Mouse (Mus musculus) lung, adult 2 months (tissue): ENCODE measurements around the gene Calm1.

Source experiments
- CTCF ChIP-seq: fragments of 200-500 bp; IDR thresholded peaks from 2 replicates; pipeline ENCODE4 v1.5.1; 2011; ENCODE audit warnings: mild to moderate bottlenecking, low read length, control low read depth; ENCODE audit not compliant: insufficient read depth
- POLR2A ChIP-seq: fragments of 200-500 bp; IDR thresholded peaks from 2 replicates; pipeline ENCODE4 v1.6.1; 2011; ENCODE audit warnings: low read depth, mild to moderate bottlenecking, control low read depth, low read length, borderline replicate concordance; ENCODE audit errors: extremely low read depth

DNA sequence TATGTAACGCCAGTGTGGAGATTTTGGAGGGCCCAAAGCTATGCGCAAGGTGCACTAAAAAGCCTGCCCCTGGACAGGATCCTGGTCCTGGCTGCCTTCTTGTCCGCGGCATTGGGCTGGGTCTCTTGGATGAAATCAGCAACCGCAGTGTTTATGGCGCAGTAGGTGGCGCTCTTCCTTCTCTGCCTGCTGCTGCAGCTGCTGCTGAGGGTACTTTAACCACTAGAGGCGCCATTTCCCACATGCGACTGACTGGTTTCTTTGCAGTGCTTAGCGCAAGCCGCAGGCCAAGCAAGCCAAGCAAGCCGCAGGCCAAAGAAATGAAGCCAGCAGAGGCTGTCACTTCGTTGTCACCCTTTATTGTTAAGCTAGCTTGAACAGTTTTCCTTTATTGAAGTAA lies 2.6 kb downstream of the Calm1 start:
- TF ChIP-seq CTCF (peak; percentile 99), POLR2A (0 out of 2 replicates have a peak, but pooled peaks have one; percentile 19)
